Mouse (Mus musculus) urinary bladder, postnatal 36 days (tissue): ENCODE measurements around the gene Fhod1.
"Not testable (repeated sequence)": the region's sequence is repeated elsewhere in the genome, so short reads cannot be mapped to it uniquely, and the experiment has no call there.

Source experiments
- DNase-seq, 2 experiments: peaks; one replicate each; pipeline ENCODE4 v3.0.0; 2022; ENCODE audit warnings: low spot score in 2 of 2, mixed read lengths in 1 of 2

Fhod1 gene

DNA sequence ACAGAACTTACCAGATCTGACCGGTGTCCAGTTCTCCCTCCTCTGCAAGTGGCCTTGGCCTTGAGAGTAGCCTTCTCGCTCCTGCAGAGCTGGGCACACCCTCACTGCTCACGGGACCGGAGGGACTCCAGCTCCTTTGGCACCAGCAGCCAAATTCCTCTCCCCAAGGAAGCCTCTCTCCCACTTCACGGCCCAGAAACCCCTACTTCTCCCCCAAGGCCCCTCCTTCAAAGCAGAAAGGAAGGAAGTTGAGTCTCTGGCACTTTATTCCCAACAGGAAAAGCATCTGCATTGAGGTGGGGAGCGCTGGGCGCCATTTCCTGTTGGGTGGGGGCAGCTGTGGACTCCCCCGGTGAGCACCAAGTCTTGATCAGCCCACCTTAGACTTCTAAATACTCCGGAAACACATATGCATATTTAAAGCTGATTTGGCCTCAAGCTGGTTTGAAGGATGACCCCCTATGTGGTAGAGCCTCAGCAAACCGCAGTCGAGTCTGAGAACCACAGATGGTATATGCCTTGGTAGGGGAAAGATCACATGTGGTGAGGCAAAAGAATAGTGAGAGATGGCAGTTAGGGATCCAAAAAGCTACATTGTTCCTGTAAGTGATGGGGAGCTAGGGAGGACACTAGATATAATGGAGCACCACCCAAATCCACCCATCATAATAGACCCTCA lies 51.7 kb downstream of the Fhod1 start, which contains the start of gene Exoc3l:
Gene Exoc3l (minus strand): TSS at position 207 of the 679 bp plus-strand sequence.
- DNase-seq, result no peak

DNA sequence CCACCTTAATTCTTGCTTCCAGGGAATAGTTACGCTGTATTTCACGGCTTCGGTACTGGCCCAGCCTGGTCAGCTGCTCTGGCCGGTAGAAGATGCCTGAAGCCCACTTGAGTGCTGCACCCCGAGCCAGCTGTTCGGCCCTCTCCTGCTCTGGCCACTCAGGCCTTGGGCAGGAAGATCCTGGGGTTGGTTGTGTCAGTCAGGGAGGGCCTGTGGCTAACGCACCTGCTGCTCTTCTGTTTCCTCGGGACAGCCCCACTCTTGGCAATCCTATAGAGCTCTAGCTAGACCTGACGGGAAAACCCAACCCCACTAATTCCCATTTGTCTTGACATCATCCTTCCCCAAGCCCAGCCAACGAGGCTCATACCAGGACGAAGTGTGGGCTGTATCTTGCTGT lies 52.5 kb downstream of the Fhod1 start:
- DNase-seq, result no peak

DNA sequence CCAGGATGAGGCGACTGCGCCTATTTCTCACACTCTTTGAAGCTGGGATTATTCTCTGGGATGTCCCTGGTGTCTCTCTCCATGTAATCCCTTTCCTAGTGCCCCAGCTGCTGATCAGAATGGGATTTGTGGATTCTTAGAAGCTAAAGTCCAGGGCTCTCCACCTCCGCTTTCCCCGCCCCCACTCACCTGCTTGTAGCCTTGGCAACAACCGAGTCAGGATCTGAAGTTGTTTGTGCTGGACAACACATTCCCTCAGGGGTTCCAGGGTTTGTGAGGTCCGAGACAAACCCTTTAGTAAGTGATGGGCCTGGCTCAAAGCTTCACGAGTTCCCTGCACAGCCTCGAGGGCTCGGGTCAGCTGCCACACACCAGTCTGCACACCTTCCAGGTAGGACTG lies 53.0 kb downstream of the Fhod1 start:
- DNase-seq, result no peak

DNA sequence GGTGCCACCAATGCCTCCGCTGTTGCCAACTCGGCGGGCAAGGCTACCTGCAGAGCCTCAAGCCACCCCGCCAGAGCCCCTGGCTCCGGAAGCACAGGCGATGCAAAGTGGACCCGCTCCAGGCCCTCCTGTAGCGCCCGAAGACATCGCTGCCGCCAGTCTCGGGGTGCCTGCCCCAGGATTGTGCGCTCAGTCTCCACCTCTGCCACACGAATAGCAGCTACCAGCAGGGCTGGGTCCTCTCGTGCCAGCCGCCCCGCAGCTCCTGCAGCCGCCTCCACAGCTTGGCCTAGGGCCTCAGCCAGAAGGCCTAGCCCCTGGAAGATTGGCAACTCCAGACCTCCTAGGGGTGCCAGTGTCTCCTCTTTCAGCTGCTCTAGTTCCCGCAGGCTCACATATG lies 54.3 kb downstream of the Fhod1 start:
- no peak for DNase-seq

DNA sequence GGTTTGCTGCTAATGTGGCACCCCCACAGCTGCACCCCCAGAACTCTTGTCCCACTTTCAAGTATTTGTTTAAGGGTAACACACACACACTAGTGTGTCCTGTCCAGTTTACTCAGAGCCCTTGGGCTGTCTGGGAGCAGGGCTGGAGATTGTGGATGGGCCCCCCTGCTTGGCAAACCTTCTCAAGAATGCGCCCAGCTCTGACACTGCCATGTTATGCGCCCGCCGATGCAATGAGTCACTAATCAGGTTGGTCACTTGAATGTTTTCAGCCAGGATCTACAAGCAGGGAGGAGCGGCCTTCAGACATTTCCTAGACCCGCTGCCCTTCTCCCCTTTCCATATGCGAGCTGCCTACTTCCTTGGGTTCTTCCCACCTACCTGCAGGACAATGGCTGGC lies 55.3 kb downstream of the Fhod1 start:
- no peak for DNase-seq

DNA sequence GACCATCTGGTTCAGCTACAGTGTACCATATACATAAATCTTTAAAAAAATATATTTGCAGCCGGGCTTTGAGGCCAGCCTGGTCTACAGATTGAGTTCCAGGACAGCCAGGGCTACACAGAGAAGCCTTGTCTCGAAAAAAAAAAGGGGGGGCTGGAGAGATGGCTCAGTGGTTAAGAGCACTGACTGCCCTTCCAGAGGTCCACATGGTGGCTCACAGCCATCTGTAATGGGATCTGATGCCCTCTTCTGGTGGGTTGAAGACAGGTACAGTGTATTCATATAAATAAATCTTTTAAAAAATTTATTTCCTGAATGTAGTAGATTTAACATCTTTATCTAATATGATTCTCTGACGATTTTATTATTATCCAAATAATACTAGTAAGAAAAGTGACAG lies 56.0 kb downstream of the Fhod1 start:
- not testable (repeated sequence) for DNase-seq

DNA sequence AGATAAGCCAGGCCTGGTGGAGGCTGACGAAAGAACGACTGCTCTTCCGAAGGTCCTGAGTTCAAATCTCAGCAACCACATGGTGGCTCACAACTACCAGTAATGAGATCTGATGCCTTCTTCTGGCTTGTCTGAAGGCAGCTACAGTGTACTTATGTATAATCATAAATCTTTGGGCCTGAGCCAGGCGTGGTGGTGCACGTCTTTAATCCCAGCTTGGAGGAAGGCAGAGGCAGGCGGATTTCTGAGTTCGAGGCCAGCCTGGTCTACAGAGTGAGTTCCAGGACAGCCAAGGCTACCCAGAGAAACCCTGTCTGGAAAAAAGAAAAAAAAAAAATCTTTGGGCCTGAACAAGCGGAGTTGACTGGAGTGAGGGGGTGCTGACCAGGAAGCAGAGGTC lies 56.4 kb downstream of the Fhod1 start:
- not testable (repeated sequence) for DNase-seq

DNA sequence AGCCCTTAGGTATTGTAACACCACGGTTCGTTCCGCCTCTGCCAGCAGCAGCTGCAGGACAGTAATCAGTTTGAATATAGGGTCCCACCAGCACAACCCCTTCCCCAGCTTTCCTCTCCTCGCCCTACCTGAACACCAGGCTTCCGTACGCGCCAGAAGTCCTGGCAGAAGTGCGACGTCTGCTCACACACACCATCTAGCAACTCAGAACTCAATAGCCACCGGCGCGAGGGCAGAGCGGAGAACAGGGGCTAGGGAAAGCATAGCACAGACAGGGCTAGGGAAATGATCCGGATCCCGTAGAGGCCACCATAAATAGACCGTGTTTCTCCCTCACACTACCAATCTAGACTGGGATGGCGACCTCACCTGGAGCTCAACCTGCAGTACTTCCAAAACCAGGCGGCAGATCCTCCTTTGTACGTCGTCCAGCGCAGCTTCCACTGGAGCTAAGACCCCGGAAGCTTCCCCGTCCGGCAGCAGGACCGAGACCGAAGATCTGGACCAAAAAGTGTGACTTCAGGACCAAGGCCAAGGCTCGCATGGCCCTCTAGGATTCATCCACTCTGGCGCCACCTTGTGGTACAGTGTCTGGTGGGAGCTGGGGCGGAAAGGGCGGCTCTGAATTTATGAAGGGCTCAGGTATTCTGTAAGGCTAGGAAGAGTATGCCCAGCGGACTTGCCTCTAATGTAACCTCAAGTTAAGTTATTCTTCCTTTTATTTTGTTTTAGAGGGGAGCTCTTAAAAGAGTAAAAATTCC lies 57.0 kb downstream of the Fhod1 start:
- DNase-seq, result peak; percentile 86 to 88

DNA sequence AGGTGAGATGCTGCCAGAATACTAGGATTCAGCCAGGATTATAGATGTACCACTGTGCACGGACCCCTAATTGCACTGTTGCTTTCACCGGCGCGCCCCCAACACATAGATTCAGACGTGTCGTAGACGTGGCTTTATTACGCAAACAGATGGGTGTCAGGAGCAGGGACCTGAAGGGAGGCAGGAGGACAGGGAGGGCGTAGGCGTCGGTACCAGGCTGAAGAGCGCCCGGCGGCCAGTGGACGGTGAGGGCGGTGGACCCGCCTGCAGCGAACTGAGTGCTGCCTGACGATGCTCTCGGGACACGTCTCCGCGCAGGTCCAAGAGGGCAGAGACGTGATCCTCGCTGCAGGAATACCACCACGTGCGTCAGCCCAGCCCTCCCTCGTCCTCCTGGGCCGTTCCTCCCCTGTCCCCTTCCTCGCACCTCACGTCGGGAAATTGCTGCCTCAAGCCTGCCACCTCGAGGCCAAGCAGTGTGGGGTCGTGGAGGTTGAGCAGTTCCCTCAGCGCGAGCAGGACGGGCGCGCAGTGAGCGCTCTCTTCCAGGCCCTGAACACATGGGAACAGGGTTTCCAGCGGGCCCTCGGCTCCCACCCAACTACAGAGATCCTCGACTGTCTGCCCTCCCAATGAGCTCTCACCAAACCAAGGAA lies 57.8 kb downstream of the Fhod1 start, which contains the start of gene 4931428F04Rik:
Gene 4931428F04Rik (minus strand): TSS at position 60 of the 656 bp plus-strand sequence.
- no peak for DNase-seq

DNA sequence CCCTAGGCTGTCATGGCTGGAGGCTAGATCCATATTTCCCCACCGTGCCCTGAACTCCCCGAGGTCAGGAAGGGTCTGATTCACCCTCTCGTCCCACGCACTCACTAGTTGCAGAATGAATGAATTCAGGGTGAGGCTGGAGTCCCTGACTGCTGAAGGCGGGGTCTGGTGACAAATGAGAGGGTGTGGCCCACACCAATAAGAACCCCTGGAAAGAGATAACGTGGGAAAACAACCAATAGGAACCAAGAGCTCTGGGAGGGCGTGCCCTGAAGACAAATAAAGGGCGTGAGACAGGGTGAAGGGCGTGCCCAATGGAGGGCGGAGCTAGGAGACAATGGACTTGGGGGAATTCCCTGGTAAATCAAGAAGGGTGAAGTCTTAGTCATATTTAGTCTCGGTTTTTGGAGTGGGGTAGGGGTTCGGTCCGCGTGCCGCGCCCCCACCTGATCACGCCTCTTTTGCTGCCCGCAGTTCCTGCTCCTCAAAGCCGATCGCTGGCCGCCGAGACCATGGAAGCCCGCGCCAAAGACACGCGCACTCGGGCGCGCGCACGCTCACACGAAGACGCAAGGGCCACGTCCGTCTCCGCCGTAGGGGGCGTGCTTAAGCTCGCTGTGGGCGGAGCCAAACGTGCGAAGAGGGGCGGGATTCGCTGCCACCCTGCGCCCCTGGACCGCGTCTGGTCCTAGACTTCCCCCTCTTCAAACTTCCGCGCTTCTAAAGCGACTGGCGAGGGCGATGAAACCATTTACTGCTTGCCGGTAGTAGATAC lies 58.6 kb downstream of the Fhod1 start:
- peak; percentile 89 to 90 for DNase-seq

DNA sequence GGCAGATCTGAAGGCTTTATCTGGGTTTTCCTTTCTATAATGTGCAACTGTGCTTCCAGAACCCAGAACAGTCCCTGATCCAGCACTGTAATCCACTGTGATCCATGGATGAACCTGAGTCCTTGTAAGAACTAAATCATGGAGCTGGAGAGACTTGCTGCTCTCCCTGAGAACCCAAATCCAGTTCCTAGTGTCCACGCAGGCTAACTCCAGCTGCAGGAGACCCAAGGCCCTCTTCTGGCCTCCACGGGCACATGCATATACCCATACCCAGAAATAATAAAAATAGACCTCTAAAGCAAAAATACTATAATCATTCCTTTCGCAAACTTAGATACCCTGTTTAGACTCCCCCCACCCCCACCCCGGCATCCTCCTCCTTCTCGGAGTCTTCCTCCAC lies 59.5 kb downstream of the Fhod1 start:
- DNase-seq, result no peak

DNA sequence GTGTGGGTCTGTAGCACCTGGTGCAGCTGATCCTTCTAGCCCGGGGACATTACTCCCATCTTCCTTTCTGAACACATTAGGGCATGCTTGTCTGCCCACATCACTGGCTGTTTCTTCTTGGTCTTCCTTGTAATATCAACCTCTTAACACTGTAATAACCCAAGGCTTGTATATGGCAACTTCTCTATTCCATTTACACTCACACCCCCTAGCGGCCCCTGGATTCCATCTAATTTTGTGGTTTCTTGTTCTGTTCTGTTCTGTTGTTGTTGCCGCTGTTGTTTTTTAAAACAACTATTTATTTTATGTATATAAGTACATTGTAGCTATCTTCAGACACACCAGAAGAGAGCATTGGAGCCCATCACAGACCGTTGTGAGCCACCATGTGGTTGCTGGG lies 60.8 kb downstream of the Fhod1 start:
- DNase-seq, result no peak

DNA sequence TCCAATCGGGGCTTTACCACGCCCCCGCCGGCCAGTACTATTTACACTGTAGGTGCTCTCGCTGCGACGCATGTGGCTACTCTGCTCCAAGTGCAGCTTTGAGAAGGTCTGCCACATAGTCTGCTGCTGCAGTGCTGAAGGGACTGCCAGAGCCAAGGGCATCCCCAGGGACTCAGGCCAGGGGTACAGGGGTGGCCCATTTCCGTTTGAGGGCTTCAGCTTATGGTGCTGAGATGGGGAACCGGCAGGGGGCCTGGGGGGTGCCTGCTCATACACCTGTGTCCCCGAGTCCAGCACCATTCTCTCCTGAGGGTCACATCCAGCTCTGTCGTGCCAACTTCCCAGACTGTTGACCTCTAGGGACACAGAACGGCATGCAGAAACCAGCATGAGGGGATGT lies 62.2 kb downstream of the Fhod1 start:
- no peak for DNase-seq

DNA sequence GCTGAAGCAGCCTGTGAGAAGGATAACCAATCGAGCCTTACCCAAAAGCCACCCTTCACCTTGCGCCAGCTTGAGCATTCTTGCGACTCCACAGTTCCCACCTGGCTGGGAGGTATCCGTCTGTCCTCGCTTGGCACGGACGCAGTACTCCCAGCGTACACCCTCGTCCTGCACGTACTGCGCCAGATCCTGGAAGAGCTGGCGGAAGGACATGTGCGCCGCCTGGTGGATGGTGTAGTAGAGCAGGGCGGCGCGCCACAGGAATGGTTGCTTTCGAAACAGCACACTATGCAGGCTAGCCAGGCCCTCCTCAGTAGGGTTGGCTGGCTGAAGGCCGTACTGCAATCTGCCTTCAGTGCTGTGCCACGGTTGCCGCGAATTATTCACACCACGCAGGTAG lies 64.7 kb downstream of the Fhod1 start:
- DNase-seq, result peak in 1 of 2 experiments; percentile 51

DNA sequence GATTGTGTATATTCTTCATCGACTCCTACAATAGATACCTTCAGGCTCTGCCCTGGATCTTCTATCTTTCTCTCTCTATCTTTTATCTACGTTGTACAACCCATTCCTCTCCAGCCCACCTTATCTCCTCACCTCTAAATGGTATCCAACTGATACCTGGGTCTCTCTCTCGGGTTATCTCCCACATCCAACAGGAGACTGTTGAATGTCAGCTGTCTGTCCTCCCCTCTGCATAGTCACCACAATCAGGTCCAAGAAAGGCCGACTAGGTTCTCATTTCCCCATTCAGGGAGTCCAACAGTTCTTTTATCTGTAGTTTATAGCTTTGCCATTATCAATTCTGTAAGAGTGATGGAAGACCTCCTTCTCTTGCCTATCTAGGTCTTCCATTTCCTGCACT lies 65.5 kb downstream of the Fhod1 start:
- no peak for DNase-seq

DNA sequence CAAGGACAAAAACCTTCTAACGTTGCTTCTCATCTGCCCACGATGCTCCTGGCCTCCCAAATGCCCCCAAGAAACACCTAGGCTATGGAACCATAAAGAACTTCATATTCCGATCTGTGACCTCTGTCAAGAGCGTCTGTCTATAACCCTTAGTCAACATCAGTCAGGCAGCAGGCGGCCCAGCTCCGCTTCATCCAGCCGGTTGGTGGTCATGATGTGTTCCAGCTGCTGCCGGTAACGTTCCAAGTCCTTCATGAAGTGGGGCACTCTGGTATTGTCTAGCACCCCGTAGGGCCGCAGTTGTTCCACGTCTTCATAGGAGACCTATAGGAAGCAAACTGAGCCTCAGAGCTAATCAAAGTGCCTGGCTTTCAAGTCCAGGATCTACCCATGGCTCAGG lies 65.9 kb downstream of the Fhod1 start:
- no peak for DNase-seq

DNA sequence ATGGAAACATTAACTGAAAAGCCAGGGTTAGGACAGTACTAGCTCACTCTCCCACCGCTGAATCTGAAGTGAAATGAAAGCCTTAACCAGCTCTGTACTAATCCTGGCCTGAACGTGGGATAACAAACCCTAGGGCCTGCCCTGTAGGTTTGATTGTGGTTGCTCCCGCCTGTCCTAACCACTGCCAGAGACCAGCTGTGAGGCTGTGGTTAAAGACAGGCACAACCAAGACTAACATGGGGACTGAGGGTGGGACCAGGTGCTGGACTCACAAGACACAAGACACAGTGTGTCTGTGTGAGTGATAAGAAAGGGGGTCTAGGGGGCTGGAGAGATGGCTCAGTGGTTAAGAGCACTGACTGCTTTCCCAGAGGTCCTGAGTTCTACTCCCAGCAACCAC lies 67.2 kb downstream of the Fhod1 start:
- no peak for DNase-seq
